Mouse (Mus musculus): Measurements from ENCODE around the gene Tgfbi. TPM values are rescaled to one million over a fixed set of nuclear protein-coding genes. Genes with fewer than 3 reads are reported as not detected.

The Tgfbi gene
- total RNA-seq, 1 experiment from 2014 or later: 40.1 TPM

GRCm38 (mm10) chr13:56597831-56598612 is 11.3 kb upstream of the Tgfbi start:
- peak; percentile 76 for DNase-seq

GRCm38 (mm10) chr13:56599511-56599910 is 9.8 kb upstream of the Tgfbi start:
- DNase-seq: no peak

- peak; percentile 77 for DNase-seq
Observed at GRCm38 (mm10) chr13:56600216-56600890, 9.0 kb upstream of the Tgfbi start.

- DNase-seq: peak; percentile 50
Observed at GRCm38 (mm10) chr13:56601199-56601598, 8.1 kb upstream of the Tgfbi start.

GRCm38 (mm10) chr13:56605503-56605902 is 3.8 kb upstream of the Tgfbi start:
- no peak for DNase-seq

GRCm38 (mm10) chr13:56606724-56607123 is 2.6 kb upstream of the Tgfbi start:
- DNase-seq: no peak

- no peak for DNase-seq
Observed at GRCm38 (mm10) chr13:56607225-56607624, 2.1 kb upstream of the Tgfbi start.

GRCm38 (mm10) chr13:56607846-56608245 is 1.5 kb upstream of the Tgfbi start:
- no peak for DNase-seq

- DNase-seq: peak; percentile 52
Observed at GRCm38 (mm10) chr13:56611129-56611528, 1.8 kb downstream of the Tgfbi start.

GRCm38 (mm10) chr13:56611741-56612140 is 2.4 kb downstream of the Tgfbi start:
- DNase-seq: peak; percentile 44

GRCm38 (mm10) chr13:56612331-56612730 is 3.0 kb downstream of the Tgfbi start:
- DNase-seq: no peak

GRCm38 (mm10) chr13:56613366-56613998 is 4.2 kb downstream of the Tgfbi start:
- DNase-seq: peak; percentile 46

- no peak for DNase-seq
Observed at GRCm38 (mm10) chr13:56614768-56615167, 5.4 kb downstream of the Tgfbi start.

GRCm38 (mm10) chr13:56615223-56615622 is 5.9 kb downstream of the Tgfbi start:
- DNase-seq: no peak

GRCm38 (mm10) chr13:56615864-56616263 is 6.5 kb downstream of the Tgfbi start:
- DNase-seq: peak; percentile 44

GRCm38 (mm10) chr13:56616386-56616785 is 7.1 kb downstream of the Tgfbi start:
- no peak for DNase-seq

- DNase-seq: peak; percentile 45
Observed at GRCm38 (mm10) chr13:56617197-56617596, 7.9 kb downstream of the Tgfbi start.

- DNase-seq: no peak
Observed at GRCm38 (mm10) chr13:56622201-56622757, 13.0 kb downstream of the Tgfbi start.

GRCm38 (mm10) chr13:56626524-56626923 is 17.2 kb downstream of the Tgfbi start:
- DNase-seq: peak; percentile 56

GRCm38 (mm10) chr13:56630081-56630480 is 20.8 kb downstream of the Tgfbi start:
- DNase-seq: no peak

GRCm38 (mm10) chr13:56630552-56630951 is 21.2 kb downstream of the Tgfbi start:
- no peak for DNase-seq

- DNase-seq: no peak
Observed at GRCm38 (mm10) chr13:56631332-56631731, 22.0 kb downstream of the Tgfbi start.

- DNase-seq: no peak
Observed at GRCm38 (mm10) chr13:56634139-56634615, 24.9 kb downstream of the Tgfbi start.
